Mouse (Mus musculus) right cerebral cortex, postnatal 36 days (tissue): Measurements from ENCODE around the gene Krt90.

ENCODE experiments used
- DNase-seq, 2 experiments: peaks; one replicate each; pipeline ENCODE4 v3.0.0; 2022; ENCODE audit warnings: low spot score in 2 of 2, mixed read lengths in 1 of 2

Krt90 gene

GRCm38 (mm10) chr15:101562850-101563249, at the start of gene Krt90:
Gene Krt90, minus strand, starts transcription at chr15:101562950.
- no peak for DNase-seq

DNA sequence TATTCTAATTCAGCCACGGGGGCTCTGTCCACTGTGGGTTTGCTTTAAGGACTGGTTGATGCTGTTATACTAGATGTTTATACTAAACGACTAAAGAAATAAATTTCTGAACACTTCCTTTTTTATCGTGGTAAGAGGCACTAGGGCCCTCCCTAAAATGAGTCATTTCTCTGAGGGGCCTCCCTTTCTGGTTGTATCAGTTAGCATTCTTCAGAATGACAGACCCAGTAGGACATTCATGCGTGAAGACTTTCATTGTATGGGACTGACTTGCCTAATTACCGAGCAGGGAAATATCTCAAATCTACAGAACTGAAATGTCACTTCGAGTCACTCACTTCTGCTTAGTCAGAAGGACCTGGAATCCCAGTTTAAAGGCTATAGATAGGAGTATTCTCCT, 36.4 kb upstream of the Krt90 start:
- no peak for DNase-seq

DNA sequence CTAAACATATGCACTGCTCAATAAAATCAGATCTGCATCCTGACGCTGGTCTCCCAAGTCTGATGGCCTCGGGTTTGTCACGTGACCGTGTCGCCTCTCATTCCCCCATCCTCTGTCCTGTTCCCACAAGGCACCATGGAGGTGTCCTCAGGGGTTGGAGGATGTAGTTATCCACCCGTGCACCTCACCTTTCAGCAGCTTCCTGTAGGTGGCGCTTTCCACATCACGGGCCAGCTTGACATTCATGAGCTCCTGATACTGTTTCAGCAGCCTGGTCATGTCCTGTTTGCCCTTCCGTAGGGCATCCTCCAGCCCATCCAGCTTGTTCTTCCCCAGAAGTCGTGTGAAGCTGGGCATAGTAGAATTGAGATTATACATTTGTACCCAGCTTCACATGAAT, 25.5 kb upstream of the Krt90 start:
- DNase-seq, result no peak

DNA sequence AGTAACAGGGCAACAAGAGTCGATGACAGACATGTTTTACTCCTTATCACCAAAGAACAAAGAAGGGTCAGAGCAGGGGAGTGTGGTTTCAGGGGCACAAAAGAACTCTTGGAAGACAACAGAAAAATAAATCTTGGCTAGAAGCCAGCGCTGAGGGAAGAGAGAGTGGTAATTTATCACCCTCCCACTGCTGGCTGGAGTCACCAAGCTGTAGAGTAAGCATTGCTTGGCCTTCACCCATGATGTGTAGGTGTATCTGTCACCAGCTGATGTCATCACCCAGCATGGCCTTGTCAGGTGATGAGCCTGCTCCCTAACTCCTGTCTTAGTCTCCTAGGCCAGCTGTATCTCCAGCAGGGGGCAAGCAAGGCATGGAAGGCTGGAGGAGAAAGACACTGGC, 21.7 kb upstream of the Krt90 start:
- DNase-seq, result no peak

- no peak for DNase-seq
These were observed 20.6 kb upstream of the Krt90 start for GRCm38 (mm10) chr15:101583211-101583965.

DNA sequence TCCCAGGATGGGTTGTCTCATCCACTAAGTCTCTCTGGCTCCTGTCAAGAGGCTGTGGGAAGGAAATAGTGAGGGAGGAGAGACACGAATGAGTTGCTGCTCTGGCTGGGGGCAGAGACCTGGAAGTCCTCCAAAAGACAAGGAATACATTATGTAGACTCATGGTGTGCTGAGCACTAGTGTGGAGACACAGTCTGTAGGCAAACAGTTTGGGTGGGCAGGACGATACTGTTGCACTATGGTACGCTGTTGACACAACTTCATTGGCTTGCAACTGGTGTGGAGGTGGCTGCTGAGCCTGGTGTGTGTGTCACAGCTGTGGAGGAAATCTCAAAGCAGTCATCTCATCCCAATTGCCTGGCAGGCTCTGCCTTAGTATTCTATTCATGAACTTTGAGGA, 19.0 kb upstream of the Krt90 start:
- peak in 1 of 2 experiments; percentile 25 for DNase-seq

DNA sequence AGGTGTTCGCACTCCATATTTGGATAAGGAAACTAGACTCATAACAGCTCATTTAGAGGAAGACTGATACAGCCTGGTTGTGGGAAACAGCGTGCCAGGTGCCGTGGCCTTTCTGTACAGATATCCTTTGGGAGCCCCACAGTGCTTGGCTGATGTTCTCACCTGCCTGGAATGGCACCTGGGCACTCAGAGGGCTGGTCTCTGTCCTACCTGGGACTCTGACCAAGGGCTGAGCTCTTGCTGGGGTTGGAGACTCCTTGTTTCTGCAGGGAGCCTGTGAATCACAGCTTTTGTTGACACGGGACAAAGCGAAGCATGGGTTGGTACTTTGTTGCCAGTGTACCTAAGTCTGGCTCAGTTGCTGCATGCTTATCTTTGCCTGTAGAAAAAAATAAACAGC, 12.8 kb upstream of the Krt90 start:
- DNase-seq, result no peak

GRCm38 (mm10) chr15:101573796-101574345, 11.1 kb upstream of the Krt90 start, which contains the start of gene Krt75:
Gene Krt75, minus strand, starts transcription at chr15:101573904.
- DNase-seq, result no peak

- no peak for DNase-seq
These were observed 5.0 kb upstream of the Krt90 start for GRCm38 (mm10) chr15:101567780-101568179.

GRCm38 (mm10) chr15:101558034-101558646, 4.6 kb downstream of the Krt90 start:
- no peak for DNase-seq

GRCm38 (mm10) chr15:101553169-101553568, 9.6 kb downstream of the Krt90 start:
- DNase-seq, result peak; percentile 9 to 15

GRCm38 (mm10) chr15:101552188-101552587, 10.6 kb downstream of the Krt90 start:
- DNase-seq, result no peak

- no peak for DNase-seq
These were observed 12.2 kb downstream of the Krt90 start, which contains the start of gene Krt82 for GRCm38 (mm10) chr15:101550567-101550966. Gene Krt82, minus strand, starts transcription at chr15:101550667.

DNA sequence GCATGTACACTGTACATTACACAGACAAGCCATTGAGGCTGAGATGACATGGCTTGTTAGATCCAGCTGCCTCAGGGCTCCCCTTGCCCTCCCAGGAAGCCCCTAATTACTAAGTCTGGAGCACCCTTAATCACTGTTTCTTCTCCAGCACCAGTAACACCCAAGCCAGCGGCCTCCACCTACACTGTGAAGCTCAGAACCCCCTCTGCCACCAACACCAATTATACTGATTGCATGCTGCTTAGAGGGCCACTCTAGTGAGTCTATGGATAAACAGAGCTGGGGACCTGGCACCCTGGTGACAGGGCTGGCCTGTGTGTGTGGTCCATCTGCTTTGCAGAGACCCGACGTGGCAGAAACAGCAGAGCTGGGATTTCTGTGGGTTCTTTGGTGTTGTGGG, 18.3 kb downstream of the Krt90 start:
- DNase-seq, result no peak

GRCm38 (mm10) chr15:101542543-101542942, 20.2 kb downstream of the Krt90 start:
- DNase-seq, result no peak

DNA sequence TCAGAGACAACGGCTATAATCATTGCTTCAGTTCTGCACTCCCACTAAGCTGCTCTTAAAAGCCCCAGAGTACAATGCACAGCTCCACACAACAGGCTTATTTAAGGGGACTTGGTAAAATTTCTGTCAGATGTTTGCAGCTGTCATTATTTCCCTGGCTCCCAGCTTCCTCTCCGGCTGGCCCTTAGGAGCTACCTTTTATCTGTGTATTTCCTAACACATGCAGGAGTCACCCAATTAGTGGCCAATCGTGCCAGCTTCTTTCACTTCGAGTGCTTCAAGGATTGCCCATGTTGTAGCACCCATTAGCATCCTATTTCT, 24.2 kb downstream of the Krt90 start:
- no peak for DNase-seq

- DNase-seq, result no peak
These were observed 24.7 kb downstream of the Krt90 start for GRCm38 (mm10) chr15:101537864-101538579.

GRCm38 (mm10) chr15:101536054-101536850, 26.5 kb downstream of the Krt90 start:
- DNase-seq, result no peak

DNA sequence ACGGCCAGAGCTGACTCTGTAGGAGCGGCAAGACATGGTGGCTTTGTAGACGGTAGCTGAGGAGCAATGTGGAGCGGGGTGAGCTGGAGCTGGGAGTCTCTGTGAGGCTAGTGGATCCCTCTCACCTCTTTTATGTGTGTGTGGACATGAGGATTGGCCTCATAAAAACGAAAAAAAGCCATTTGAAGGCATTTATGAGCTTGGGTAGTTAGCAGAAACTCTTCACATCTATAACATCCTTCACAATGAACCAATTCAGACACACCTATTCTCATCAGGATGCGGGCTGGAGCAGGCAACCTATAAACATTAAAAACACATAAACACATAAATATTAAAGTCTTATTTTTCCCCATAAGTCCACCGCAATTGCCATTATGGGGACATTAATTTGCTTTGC, 30.0 kb downstream of the Krt90 start, which contains the start of gene Krt84:
Gene Krt84, minus strand, starts transcription at position 101 of the 400 bp plus-strand sequence.
- DNase-seq, result no peak

DNA sequence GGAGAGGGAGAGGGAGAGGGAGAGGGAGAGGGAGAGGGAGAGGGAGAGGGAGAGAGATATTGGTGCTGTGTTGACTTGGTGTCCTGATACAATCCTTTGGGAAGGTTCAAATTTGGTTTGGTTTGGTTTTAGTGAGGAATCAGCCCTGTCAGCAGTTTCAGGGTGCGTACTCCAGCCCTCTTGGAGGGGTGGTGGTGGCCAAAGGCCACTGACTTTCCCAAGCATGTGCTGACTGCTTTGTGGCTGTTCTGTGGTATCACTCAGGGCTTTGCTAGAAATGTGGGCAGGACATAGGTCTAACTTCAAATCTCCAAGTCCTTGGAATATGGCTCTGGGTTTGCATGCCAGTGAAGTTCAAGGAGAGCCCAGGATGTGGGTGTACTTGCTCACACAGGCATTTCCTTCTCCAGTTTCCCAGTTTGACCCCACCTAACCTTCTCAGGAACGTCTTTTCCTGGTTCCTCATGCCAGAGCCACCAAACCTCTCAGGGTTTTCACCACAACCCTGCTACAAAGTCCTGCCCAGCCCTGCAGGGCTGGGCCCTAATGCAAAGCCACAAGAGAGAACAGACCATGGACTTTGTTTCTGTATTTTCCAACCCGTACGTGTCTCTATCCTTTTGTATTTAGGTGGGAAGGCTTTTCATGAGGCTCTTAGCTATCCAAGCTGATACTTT, 40.1 kb downstream of the Krt90 start:
- DNase-seq, result no peak

DNA sequence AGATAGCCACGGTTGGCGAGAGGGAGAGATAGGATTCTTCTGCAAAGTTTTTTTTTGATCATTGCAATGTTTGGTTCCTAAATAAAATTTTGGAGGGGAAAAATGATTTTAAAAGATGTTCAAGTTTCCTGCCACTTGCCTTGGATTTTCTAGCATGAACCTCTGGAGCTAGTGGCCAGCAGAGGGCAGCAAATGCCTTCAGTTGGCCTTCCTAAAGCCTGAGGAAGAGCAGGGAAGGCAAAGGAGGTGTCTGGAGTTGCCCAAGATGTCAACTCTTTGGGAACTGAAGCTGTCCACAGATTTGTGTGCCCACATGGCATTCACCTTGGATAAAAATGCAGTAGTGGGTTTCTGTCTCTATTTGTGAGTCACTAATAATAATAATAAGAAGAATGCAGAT, 43.0 kb downstream of the Krt90 start:
- peak; percentile 63 to 65 for DNase-seq
